Mouse (Mus musculus) liver, embryonic 16.5 days (tissue): ENCODE data around the gene Tube1. TPM values are rescaled to one million over a fixed set of nuclear protein-coding genes. Genes with fewer than 3 reads are reported as not detected.

Experiments
- ATAC-seq: fragments of 200-750 bp; cut with Nextera tagmentation; 2 replicates; pipeline ENCODE4 v1.8.0; 2017; ENCODE audit warnings: low read depth, mild to moderate bottlenecking, moderate number of reproducible peaks, moderate library complexity
- H3K27ac ChIP-seq: fragments of 300-500 bp; sonication (generic); 2 replicates; pipeline ENCODE4 v1.5.1; 2014; ENCODE audit warnings: mild to moderate bottlenecking, low read length
- H3K27me3 ChIP-seq: fragments of 300-500 bp; sonication (generic); 2 replicates; pipeline ENCODE4 v1.6.1; 2014; ENCODE audit warnings: low read depth, low read length, mixed read lengths; ENCODE audit not compliant: control insufficient read depth, insufficient read depth
- H3K36me3 ChIP-seq: fragments of 300-500 bp; sonication (generic); 2 replicates; pipeline ENCODE4 v1.6.1; 2014; ENCODE audit warnings: mild to moderate bottlenecking; ENCODE audit not compliant: control insufficient read depth, insufficient read depth
- H3K4me1 ChIP-seq: fragments of 300-500 bp; sonication (generic); 2 replicates; pipeline ENCODE4 v1.6.1; 2014; ENCODE audit warnings: low read depth, low read length, mixed read lengths; ENCODE audit not compliant: control insufficient read depth
- H3K4me2 ChIP-seq: fragments of 300-500 bp; sonication (generic); 2 replicates; pipeline ENCODE4 v1.6.1; 2014; ENCODE audit warnings: low read depth, low read length, mixed read lengths
- H3K4me3 ChIP-seq: fragments of 300-500 bp; sonication (generic); 2 replicates; pipeline ENCODE4 v1.5.1; 2014; ENCODE audit warnings: low read depth, mild to moderate bottlenecking, low read length
- H3K9ac ChIP-seq: fragments of 300-500 bp; sonication (generic); 2 replicates; pipeline ENCODE4 v1.6.1; 2014; ENCODE audit warnings: low read depth, low read length
- H3K9me3 ChIP-seq: fragments of 300-500 bp; sonication (generic); replicated peaks from 2 replicates; pipeline ENCODE4 v1.6.1; 2016; ENCODE audit warnings: low read length; ENCODE audit not compliant: control insufficient read depth
- WGBS: fragments of 180-500 bp; shearing (Covaris S2); extraction: QIAGEN DNeasy Blood & Tissue Kit; methylation state at CpG from one replicate; pipeline ENCODE4 v1.1.7; 2014; ENCODE audit not compliant: insufficient replicate concordance; 5-methylcytosine and 5-hydroxymethylcytosine counted together
- polyA plus RNA-seq: library from polyadenylated mRNA; unstranded; fragments of >200 nt; fragmentation: Nextera tagmentation; extraction: Ambion mirVana; gene quantifications from 2 replicates; pipeline ENCODE4 v1.2.1, GENCODE M21; 2015

Gene Tube1
- polyA plus RNA-seq: 4.0 and 4.6 TPM in 2 replicates

DNA sequence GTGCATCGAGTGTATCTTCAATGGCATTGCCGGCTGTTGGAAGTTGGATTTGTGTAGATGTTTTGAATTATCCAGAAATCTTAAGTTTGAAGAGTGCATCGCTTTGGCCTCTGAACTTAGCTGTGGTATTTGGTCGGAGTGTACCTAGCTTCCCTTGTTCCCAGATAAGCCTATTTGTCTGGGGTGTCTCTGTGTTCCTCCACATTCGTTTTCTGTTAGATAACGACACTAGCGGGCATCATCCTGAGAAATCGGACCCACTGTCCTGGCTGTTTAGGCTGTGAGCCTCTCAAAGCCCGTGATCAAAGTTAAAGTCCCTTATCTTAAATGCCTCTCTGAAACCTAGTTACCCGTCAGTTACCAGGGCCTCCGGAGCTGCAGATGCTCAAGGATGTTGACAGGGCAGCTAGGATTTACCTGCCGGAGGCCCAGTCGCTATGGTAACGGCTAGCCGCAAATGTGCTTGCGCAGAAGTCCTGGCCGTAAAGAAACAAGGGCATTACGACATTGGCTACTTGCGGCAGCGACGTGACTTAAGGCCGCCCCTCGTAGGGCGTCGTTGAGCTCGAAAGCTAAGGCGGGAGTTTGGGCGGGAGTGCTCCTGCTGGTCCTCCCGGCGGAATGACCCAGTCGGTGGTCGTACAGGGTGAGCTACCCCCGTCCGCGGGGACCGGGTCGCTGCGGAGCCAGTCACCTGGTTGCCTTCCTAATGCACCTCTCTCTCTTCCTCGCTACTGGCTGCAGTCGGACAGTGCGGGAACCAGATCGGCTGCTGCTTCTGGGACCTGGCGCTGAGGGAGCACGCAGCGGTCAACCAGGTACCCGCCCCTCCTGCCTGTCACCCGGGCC lies at the start of gene Tube1, which contains the start of gene Fam229b:
Tube1 (plus strand) TSS at position 515 of the 849 bp plus-strand sequence.
Fam229b (minus strand) TSS at position 453 of the 849 bp plus-strand sequence.
- H3K36me3 ChIP-seq: no peaks in the 10 kb centered on the region
- H3K27ac ChIP-seq: peak within 1 kb of the TSS; percentile 32; the same call in 1 of the 2 replicates
- WGBS: 4% methylated on average over 47 of the region's 47 CpGs
- peak within 1 kb of the TSS; percentile 73 for H3K4me3 ChIP-seq
- H3K27me3 ChIP-seq: no peaks in the 10 kb centered on the region
- H3K9ac ChIP-seq: peak within 1 kb of the TSS; percentile 63
- H3K4me1 ChIP-seq: peaks cover 3% of the 10 kb centered on the region
- peak within 1 kb of the TSS; percentile 88 for H3K4me2 ChIP-seq
- peak; percentile 88 for ATAC-seq
- H3K9me3 ChIP-seq: no peaks in the 10 kb centered on the region

DNA sequence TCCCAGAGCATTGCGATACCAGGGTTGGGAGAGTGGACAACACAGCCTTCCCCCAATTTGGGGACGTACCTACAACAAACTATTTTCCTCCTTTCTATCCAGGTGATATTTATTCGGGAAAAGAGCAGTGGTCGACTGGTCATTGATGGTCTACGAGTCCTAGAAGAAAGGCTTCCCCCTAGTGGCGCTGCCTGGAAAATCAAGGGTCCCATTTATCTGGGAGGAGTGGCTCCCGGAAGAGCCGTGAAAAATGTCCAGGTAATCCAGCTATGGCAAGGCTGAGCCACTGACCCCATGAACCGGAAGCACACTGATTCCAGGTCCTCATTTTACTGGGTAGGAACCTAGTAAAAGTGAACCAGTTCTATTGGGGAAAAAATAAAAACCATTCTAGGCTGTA lies 36.8 kb upstream of the Tube1 start:
- no peak overlapping the region for H3K4me2 ChIP-seq
- no peak overlapping the region for H3K27ac ChIP-seq
- no peak overlapping the region for H3K9ac ChIP-seq
- ATAC-seq: no peak
- H3K4me1 ChIP-seq: no peaks in the 10 kb centered on the region
- no peaks in the 10 kb centered on the region for H3K9me3 ChIP-seq
- WGBS: 72% methylated on average over 9 of the region's 9 CpGs
- H3K27me3 ChIP-seq: no peaks in the 10 kb centered on the region
- no peaks in the 10 kb centered on the region for H3K36me3 ChIP-seq
- H3K4me3 ChIP-seq: no peak overlapping the region

- WGBS: 84% methylated on average over 10 of the region's 10 CpGs
- H3K27me3 ChIP-seq: no peaks in the 10 kb centered on the region
These were observed 35.0 kb upstream of the Tube1 start for GRCm38 (mm10) chr10:39098746-39099145.

DNA sequence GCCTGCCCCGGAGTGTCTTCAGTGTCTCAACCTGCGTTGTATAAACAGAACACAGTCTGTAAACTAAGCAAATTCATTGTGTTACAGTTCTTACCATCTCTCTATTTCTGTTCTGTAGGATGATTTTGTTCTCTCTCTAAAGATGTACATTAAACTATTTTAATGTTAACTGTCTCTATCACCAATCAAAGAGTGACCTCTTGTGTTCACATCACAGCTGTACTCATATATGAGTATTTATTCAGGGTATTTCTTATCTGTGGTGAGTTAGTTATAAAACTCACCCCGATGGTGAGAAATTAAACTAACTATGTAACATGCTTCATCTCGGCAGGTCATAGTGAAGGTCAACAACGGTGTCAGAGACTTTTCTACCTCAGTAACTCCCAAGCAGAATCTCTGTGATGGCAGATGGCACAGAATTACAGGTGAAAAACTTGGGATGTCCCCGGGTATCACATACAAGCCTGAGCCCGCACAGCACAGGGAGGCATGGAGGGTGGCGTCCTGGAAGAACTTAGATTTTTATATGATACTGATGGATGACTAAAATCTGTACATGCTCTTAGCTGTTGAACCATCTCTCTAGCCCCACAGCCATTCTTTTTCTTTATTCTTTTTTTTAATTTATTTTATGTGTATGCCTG lies 28.9 kb upstream of the Tube1 start:
- ATAC-seq: no peak
- WGBS: 78% methylated on average over 8 of the region's 8 CpGs
- H3K9ac ChIP-seq: no peak overlapping the region

More at GRCm38 (mm10) chr10:39098746-39099145, 35.0 kb upstream of the Tube1 start:
- no peak for ATAC-seq
- no peak overlapping the region for H3K27ac ChIP-seq
- H3K4me2 ChIP-seq: no peak overlapping the region
- H3K4me1 ChIP-seq: no peaks in the 10 kb centered on the region
- H3K36me3 ChIP-seq: no peaks in the 10 kb centered on the region
- H3K4me3 ChIP-seq: no peak overlapping the region
- H3K9ac ChIP-seq: no peak overlapping the region
- no peaks in the 10 kb centered on the region for H3K9me3 ChIP-seq

GRCm38 (mm10) chr10:39106413-39106812 lies 27.4 kb upstream of the Tube1 start:
- Histone ChIP-seq H3K27me3 (no peaks in the 10 kb centered on the region), H3K4me2 (no peak overlapping the region), H3K4me3 (no peak overlapping the region), H3K9me3 (no peaks in the 10 kb centered on the region), H3K9ac (no peak overlapping the region), H3K27ac (no peak overlapping the region), H3K36me3 (no peaks in the 10 kb centered on the region), H3K4me1 (no peaks in the 10 kb centered on the region)
- WGBS: 56% methylated on average over 3 of the region's 3 CpGs
- ATAC-seq: no peak

More for the DNA sequence above, 28.9 kb upstream of the Tube1 start:
- no peaks in the 10 kb centered on the region for H3K27me3 ChIP-seq
- H3K4me2 ChIP-seq: no peak overlapping the region
- no peaks in the 10 kb centered on the region for H3K36me3 ChIP-seq
- no peaks in the 10 kb centered on the region for H3K4me1 ChIP-seq
- H3K4me3 ChIP-seq: no peak overlapping the region
- no peaks in the 10 kb centered on the region for H3K9me3 ChIP-seq
- H3K27ac ChIP-seq: no peak overlapping the region

GRCm38 (mm10) chr10:39106935-39107334 lies 26.8 kb upstream of the Tube1 start:
- H3K36me3 ChIP-seq: no peaks in the 10 kb centered on the region
- no peak overlapping the region for H3K27ac ChIP-seq
- no peaks in the 10 kb centered on the region for H3K4me1 ChIP-seq
- H3K9ac ChIP-seq: no peak overlapping the region
- no peak for ATAC-seq
- no peaks in the 10 kb centered on the region for H3K9me3 ChIP-seq
- H3K4me2 ChIP-seq: no peak overlapping the region
- H3K4me3 ChIP-seq: no peak overlapping the region
- WGBS: 63% methylated on average over 4 of the region's 4 CpGs
- no peaks in the 10 kb centered on the region for H3K27me3 ChIP-seq

GRCm38 (mm10) chr10:39108837-39109488 lies 24.8 kb upstream of the Tube1 start:
- no peak for ATAC-seq
- Histone ChIP-seq H3K4me2 (no peak overlapping the region), H3K4me3 (no peak overlapping the region), H3K4me1 (no peaks in the 10 kb centered on the region), H3K27ac (no peak overlapping the region), H3K36me3 (no peaks in the 10 kb centered on the region), H3K9ac (no peak overlapping the region), H3K9me3 (no peaks in the 10 kb centered on the region), H3K27me3 (no peaks in the 10 kb centered on the region)
- 29% methylated on average over 10 of the region's 10 CpGs for WGBS

GRCm38 (mm10) chr10:39109489-39109874 lies 24.3 kb upstream of the Tube1 start:
- Histone ChIP-seq H3K27ac (no peak overlapping the region), H3K4me2 (no peak overlapping the region), H3K9ac (no peak overlapping the region), H3K9me3 (no peaks in the 10 kb centered on the region), H3K4me3 (no peak overlapping the region), H3K36me3 (no peaks in the 10 kb centered on the region), H3K4me1 (no peaks in the 10 kb centered on the region), H3K27me3 (no peaks in the 10 kb centered on the region)
- WGBS: 63% methylated on average over 4 of the region's 4 CpGs
- no peak for ATAC-seq
